Mouse (Mus musculus) hindbrain, embryonic 15.5 days (tissue): ENCODE results near the gene Wnt2. TPM values are rescaled to one million over a fixed set of nuclear protein-coding genes. Genes with fewer than 3 reads are reported as not detected.
A peak's percentile ranks its signal among the peaks of the same experiment; 100 is the strongest.

Source experiments
- ATAC-seq: fragments of 200-750 bp; cut with Nextera tagmentation; 2 replicates; pipeline ENCODE4 v1.8.0; 2017; ENCODE audit warnings: low read depth, moderate number of reproducible peaks, moderate TSS enrichment; ENCODE audit not compliant: low FRiP score
- H3K27ac ChIP-seq: fragments of 300-500 bp; sonication (generic); replicated peaks from 2 replicates; pipeline ENCODE4 v1.5.1; 2015; ENCODE audit warnings: mild to moderate bottlenecking, inconsistent platforms
- H3K27me3 ChIP-seq: fragments of 300-500 bp; sonication (generic); 2 replicates; pipeline ENCODE4 v1.6.1; 2015; ENCODE audit warnings: control low read depth, inconsistent platforms
- H3K36me3 ChIP-seq: fragments of 300-500 bp; sonication (generic); 2 replicates; pipeline ENCODE4 v1.6.1; 2015; ENCODE audit warnings: control low read depth, inconsistent platforms
- H3K4me1 ChIP-seq: fragments of 300-500 bp; sonication (generic); replicated peaks from 2 replicates; pipeline ENCODE4 v1.6.1; 2015; ENCODE audit warnings: control low read depth, inconsistent platforms
- H3K4me2 ChIP-seq: fragments of 300-500 bp; sonication (generic); 2 replicates; pipeline ENCODE4 v1.6.1; 2015; ENCODE audit warnings: moderate library complexity, mild to moderate bottlenecking, inconsistent platforms
- H3K4me3 ChIP-seq: fragments of 300-500 bp; sonication (generic); 2 replicates; pipeline ENCODE4 v1.5.1; 2015; ENCODE audit warnings: mild to moderate bottlenecking, inconsistent platforms
- H3K9ac ChIP-seq: fragments of 300-500 bp; sonication (generic); 2 replicates; pipeline ENCODE4 v1.6.1; 2015; ENCODE audit warnings: inconsistent platforms
- H3K9me3 ChIP-seq: fragments of 300-500 bp; sonication (generic); 2 replicates; pipeline ENCODE4 v1.6.1; 2016; ENCODE audit warnings: control low read depth, inconsistent platforms
- WGBS: fragments of 180-500 bp; shearing (Covaris S2); methylation state at CpG from one replicate; pipeline ENCODE4 v1.1.7; 2015; 5-methylcytosine and 5-hydroxymethylcytosine counted together
- polyA plus RNA-seq: library from polyadenylated mRNA; unstranded; fragments of >200 nt; fragmentation: Nextera tagmentation; extraction: Ambion mirVana; gene quantifications from 2 replicates; pipeline ENCODE4 v1.2.1, GENCODE M21; 2015

The Wnt2 gene
- 0.34 TPM in 1 of 2 replicates, not detected in the other for polyA plus RNA-seq

DNA sequence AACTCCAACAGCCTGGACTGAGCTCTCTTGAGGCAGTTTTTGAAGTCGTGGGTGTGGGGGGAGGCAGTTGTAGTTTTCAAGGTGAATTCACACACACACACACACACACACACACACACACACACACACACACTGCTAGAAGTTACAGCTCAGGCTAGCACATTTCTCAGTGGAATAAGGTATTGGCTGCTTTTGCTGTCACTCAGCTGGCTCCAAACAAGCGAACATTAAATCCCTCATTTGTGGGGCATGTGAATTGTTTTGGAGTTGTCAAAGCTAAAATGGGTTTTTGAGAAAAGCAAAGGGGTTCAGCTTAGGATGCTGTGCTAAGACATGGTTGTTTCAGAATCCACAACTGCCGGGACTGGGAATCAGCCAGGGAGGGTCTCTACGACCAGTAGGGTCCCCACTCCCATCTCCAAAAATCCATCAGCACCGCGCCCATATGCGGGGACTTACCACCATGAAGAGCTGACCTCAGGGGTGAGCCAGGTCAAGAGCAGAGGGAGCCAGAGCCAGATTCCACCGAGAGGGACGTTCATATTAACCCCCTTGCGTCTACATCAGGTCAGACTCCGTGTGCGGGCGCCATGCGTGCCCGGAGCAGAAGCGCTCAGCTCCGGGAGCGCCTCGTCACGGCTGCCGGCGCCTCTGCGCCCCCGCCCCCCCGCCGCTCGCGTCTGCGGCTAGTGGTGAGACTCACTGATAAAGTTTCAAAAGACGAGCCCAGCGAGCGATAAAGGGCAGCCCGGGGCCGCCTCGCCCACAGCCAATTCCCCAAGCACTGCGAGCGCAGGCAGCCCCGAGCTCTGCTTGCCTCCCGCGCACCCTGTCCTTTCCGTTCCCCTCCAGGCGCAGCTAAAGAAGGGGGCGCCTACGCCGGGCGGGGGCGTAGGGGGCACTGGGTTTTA is at the start of gene Wnt2:
TSS of gene Wnt2 (minus strand) at position 840 of the 911 bp plus-strand sequence.
- H3K27ac ChIP-seq, result no peak within 1 kb of the TSS
- H3K36me3 ChIP-seq, result no peaks in the 10 kb centered on the region
- ATAC-seq, result peak; percentile 66; the same call in 1 of the 2 replicates
- H3K4me2 ChIP-seq, result peak within 1 kb of the TSS; percentile 99
- H3K9ac ChIP-seq, result peak within 1 kb of the TSS; percentile 34
- peaks cover 23% of the 10 kb centered on the region for H3K4me1 ChIP-seq
- peaks cover 44% of the 10 kb centered on the region for H3K27me3 ChIP-seq
- H3K4me3 ChIP-seq, result peak within 1 kb of the TSS; percentile 58
- WGBS, result under 1% methylated on average over 47 of the region's 47 CpGs
- H3K9me3 ChIP-seq, result no peaks in the 10 kb centered on the region

DNA sequence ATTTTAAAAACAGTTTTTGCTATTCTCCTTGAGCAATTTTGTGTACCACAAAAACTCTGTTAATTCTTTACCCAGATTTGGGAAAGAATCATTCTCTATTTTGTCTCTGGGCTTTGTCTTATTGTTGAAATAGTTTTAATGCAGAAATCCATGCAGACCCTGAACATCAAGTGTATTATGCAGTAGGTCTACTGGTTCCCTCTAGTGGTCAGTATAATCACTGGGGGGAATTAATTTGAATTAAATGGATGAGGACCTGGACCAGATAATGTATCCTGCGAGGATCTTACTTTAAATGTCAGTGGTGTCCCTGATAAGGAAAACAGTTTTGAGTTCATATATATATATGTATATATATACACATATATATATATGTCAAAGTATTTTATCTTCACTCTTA is 48.2 kb upstream of the Wnt2 start:
- ATAC-seq, result no peak
- H3K9me3 ChIP-seq, result no peaks in the 10 kb centered on the region

DNA sequence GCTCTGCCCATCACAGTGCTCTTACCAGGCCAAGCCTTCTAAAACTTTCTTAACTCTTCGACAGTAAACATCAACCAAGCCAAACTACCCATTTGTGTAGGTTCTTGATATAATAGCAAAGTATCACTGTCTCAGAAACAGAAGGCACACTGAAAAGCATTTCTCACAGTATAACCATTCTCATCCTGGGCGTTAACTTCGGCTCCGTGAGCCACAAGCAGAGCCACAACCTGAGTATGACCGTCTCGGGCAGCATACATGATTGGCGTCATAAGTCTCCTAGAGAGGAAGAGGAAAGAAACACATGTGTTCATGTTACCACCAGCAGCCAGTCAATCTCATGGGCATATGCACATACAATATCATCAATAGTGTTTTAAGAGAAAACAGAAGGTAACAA is 46.6 kb upstream of the Wnt2 start:
- no peaks in the 10 kb centered on the region for H3K27me3 ChIP-seq
- H3K4me3 ChIP-seq, result no peak overlapping the region
- no peak overlapping the region for H3K9ac ChIP-seq
- H3K4me1 ChIP-seq, result no peaks in the 10 kb centered on the region
- no peak overlapping the region for H3K4me2 ChIP-seq
- 82% methylated on average over 7 of the region's 7 CpGs for WGBS
- no peaks in the 10 kb centered on the region for H3K9me3 ChIP-seq
- no peaks in the 10 kb centered on the region for H3K36me3 ChIP-seq
- no peak overlapping the region for H3K27ac ChIP-seq
- ATAC-seq, result no peak

More for the DNA sequence above, 48.2 kb upstream of the Wnt2 start:
- no peak overlapping the region for H3K4me3 ChIP-seq
- H3K27ac ChIP-seq, result no peak overlapping the region
- H3K4me2 ChIP-seq, result no peak overlapping the region
- no peaks in the 10 kb centered on the region for H3K36me3 ChIP-seq
- H3K27me3 ChIP-seq, result no peaks in the 10 kb centered on the region
- no peaks in the 10 kb centered on the region for H3K4me1 ChIP-seq
- H3K9ac ChIP-seq, result no peak overlapping the region
- WGBS, result 24% methylated on average over 1 of the region's 1 CpGs

DNA sequence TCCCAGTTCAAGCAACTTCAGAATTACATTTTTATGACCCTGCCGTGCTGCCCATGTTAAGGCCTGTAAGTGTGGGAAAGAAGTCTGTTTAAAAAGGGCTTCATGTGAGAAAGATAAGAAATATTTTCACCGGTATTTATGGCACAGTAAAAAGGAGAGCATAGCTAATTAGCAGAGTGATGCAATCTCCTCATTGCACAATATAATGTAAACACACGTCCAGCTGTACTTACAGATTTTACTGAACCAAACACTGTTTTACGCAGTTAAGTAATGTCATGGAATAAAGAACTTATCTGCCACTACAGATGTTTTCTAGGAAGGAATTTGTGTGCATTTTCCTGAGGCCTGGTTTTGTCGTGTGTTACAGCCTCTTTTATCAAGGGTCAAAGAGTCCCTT is 46.2 kb upstream of the Wnt2 start:
- Histone ChIP-seq H3K9me3 (no peaks in the 10 kb centered on the region), H3K27me3 (no peaks in the 10 kb centered on the region), H3K4me3 (no peak overlapping the region), H3K27ac (no peak overlapping the region), H3K36me3 (no peaks in the 10 kb centered on the region), H3K4me2 (no peak overlapping the region), H3K9ac (no peak overlapping the region), H3K4me1 (no peaks in the 10 kb centered on the region)
- WGBS, result 79% methylated on average over 5 of the region's 5 CpGs
- no peak for ATAC-seq

DNA sequence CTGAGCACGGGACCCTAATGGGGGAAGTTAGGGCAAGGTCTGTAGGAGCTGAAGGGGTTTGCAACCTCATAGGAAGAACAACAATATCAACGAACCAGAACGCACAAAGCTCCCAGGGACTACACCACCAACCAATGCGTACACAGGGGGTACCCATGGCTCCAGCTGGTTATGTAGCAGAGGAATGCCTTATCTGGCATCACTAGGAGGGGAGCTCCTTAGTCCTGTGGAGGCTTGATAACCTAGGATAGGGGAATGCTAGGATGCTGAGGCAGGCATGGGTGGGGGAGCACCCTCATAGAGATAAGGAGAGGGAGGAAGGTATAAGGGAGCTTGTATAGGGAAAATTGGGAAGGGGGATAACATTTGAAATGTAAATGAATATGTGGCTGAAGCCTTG is 27.5 kb upstream of the Wnt2 start:
- Histone ChIP-seq H3K4me1 (no peaks in the 10 kb centered on the region), H3K9ac (no peak overlapping the region), H3K9me3 (no peaks in the 10 kb centered on the region), H3K36me3 (no peaks in the 10 kb centered on the region), H3K4me3 (no peak overlapping the region), H3K27ac (no peak overlapping the region), H3K27me3 (no peaks in the 10 kb centered on the region), H3K4me2 (no peak overlapping the region)
- 87% methylated on average over 4 of the region's 4 CpGs for WGBS
- no peak for ATAC-seq

DNA sequence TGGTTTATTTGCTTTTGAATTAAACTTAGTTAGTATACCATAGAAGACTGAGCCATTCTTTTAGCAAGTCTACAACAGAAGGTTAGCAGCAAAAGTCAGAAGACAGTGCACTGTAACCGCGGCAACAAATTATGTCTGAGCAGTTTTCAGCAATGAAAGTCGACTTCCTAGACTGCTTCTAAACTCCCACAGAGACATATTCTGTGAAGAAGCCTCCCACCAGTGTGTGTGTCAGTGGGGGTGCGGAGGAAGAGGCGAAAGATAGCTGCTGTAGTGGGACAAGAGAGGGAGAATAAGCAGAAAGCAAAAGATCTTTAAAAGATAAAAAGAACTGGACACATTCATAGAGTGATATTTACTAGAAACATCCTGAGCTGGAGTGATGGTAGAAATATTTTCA is 21.3 kb upstream of the Wnt2 start:
- Histone ChIP-seq H3K27ac (no peak overlapping the region), H3K4me2 (no peak overlapping the region), H3K4me1 (no peaks in the 10 kb centered on the region), H3K36me3 (no peaks in the 10 kb centered on the region), H3K9ac (no peak overlapping the region), H3K27me3 (no peaks in the 10 kb centered on the region), H3K4me3 (no peak overlapping the region), H3K9me3 (no peaks in the 10 kb centered on the region)
- no peak for ATAC-seq
- WGBS, result 41% methylated on average over 5 of the region's 5 CpGs

DNA sequence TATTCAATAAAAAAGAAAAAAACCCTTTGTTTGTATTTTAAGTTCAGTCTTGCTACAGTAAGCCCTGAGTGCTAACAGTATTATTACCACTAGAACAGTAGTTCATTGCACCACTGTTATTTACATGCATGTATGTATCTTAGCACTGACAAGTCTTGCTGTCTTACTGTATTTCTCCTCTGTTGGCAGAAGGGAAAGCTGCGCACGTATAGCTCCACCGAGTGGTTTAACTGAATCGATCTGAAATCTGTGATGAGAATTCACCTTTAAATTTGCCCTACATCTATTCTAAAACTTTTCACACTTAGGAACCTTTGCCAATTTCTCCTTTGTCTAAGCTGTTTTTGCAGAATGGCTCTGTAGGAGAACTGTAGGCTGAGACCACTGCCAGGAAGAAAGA is 13.9 kb upstream of the Wnt2 start:
- no peak for ATAC-seq
- H3K4me1 ChIP-seq, result no peaks in the 10 kb centered on the region
- H3K27me3 ChIP-seq, result no peaks in the 10 kb centered on the region
- no peak overlapping the region for H3K9ac ChIP-seq
- H3K4me2 ChIP-seq, result no peak overlapping the region
- H3K9me3 ChIP-seq, result no peaks in the 10 kb centered on the region
- H3K27ac ChIP-seq, result no peak overlapping the region
- H3K36me3 ChIP-seq, result no peaks in the 10 kb centered on the region
- 81% methylated on average over 4 of the region's 4 CpGs for WGBS
- H3K4me3 ChIP-seq, result no peak overlapping the region

DNA sequence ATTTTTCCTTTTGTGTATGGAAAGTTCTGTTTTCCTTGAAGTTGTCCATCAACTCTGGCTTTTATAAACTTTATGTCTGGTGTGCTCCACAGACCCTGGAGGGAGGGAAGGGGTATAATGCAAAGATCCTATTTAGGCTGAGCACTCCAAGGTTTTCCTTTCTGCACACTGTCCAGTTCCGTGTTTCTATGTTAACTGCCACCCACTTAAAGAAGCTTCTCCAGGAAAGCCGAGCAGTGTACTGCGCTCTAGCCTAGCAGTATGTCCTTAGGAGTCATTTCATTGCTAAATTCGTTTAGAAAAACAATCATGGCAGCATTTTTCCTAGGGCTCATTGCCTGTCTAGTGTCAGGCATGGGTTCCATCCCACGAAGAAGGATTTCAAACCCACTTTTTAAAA is 12.8 kb upstream of the Wnt2 start:
- Histone ChIP-seq H3K4me1 (no peaks in the 10 kb centered on the region), H3K36me3 (no peaks in the 10 kb centered on the region), H3K9me3 (no peaks in the 10 kb centered on the region), H3K9ac (no peak overlapping the region), H3K27me3 (no peaks in the 10 kb centered on the region), H3K27ac (no peak overlapping the region), H3K4me2 (no peak overlapping the region), H3K4me3 (no peak overlapping the region)
- 91% methylated on average over 5 of the region's 5 CpGs for WGBS
- no peak for ATAC-seq

DNA sequence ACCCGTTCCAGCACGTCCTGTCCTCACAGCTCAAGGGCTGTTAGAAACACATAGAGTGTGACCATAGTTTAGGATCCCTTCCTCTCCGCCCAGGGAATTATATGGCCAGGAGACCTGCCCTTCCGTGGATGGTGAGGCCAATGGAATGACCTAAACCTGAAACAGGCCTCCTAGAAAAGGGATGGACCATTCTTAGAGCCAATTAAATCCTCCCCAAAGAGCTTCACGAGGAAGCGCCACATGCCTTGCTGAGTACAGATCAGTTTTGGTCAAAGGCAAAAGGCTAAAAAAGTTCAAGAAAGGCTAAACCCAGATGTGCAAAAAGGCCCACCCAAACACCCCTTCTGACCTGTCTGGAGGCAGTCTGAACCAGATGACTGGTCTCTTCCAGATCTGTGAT is 1.9 kb upstream of the Wnt2 start:
- Histone ChIP-seq H3K4me1 (peaks cover 23% of the 10 kb centered on the region), H3K9ac (no peak overlapping the region), H3K36me3 (no peaks in the 10 kb centered on the region), H3K4me3 (peak overlapping the region; percentile 58), H3K9me3 (no peaks in the 10 kb centered on the region), H3K27ac (no peak overlapping the region), H3K27me3 (peaks cover 44% of the 10 kb centered on the region), H3K4me2 (peak overlapping the region; percentile 99)
- ATAC-seq, result no peak
- 25% methylated on average over 6 of the region's 6 CpGs for WGBS

DNA sequence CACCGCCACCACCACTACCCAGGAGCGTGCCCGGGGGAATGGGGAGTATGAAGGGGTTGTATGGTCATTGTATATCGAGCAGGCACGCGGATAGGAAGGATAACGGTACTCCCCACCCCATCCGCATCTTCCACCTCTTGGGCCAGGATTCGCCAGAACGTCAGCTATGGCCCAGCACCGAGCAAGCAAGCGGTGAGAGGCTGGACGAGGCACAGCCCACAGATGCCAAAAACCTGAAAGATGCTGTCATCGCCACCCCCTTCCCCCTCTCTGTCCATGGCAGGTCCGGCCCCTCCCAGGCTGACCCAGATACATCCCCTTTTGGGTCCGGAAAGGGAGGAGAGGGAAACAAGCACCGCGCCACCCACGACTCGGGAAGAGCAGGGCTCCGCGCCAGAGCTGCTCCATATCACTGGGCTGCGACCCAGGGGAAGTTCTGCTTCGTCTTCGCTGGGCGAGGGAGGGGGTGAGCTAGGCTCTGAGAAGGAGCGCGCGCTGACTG is 1.2 kb upstream of the Wnt2 start:
- Histone ChIP-seq H3K4me3 (peak overlapping the region; percentile 58), H3K4me2 (peak overlapping the region; percentile 99), H3K27me3 (peaks cover 44% of the 10 kb centered on the region), H3K4me1 (peaks cover 23% of the 10 kb centered on the region), H3K36me3 (no peaks in the 10 kb centered on the region), H3K9me3 (no peaks in the 10 kb centered on the region), H3K9ac (peak overlapping the region; percentile 34), H3K27ac (no peak overlapping the region)
- ATAC-seq, result peak; percentile 71; the same call in 1 of the 2 replicates
- WGBS, result under 1% methylated on average over 29 of the region's 29 CpGs

DNA sequence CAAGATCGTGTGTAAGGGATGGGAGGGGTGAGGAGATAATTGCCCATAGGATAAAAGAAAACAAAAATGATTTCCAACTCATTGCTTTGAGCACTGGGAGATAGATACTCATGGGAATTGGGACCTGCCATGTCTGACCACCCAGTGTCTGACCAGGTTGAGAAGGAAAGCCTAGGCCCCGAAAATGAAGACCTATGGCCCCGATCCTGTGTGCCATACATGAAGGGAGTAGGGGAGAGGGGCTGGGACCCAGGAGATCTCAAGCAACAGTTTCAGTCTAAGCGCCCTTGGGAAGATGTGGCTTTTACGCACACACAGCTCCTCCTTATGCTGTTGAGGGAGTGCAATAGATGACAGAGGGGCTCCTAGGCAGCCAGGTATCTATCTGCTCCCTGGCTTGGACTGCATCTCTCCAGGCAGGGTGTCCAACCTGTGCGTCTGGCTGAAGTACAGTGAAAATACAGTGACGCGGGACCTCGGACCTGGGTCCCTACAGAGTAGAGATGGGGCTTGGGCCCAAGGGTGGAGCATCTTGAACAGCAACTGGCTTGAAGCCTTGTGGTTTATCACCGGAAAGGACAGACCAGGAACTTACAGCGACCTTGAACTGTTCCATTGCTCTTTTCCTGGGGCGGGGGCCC is 603 bp upstream of the Wnt2 start:
- Histone ChIP-seq H3K9me3 (no peaks in the 10 kb centered on the region), H3K9ac (peak overlapping the region; percentile 34; the same call in 1 of the 2 replicates), H3K36me3 (no peaks in the 10 kb centered on the region), H3K27ac (no peak overlapping the region), H3K27me3 (peaks cover 44% of the 10 kb centered on the region), H3K4me3 (peak overlapping the region; percentile 58), H3K4me1 (peaks cover 23% of the 10 kb centered on the region), H3K4me2 (peak overlapping the region; percentile 99)
- WGBS, result 5% methylated on average over 12 of the region's 12 CpGs
- ATAC-seq, result peak; percentile 57; the same call in 1 of the 2 replicates

DNA sequence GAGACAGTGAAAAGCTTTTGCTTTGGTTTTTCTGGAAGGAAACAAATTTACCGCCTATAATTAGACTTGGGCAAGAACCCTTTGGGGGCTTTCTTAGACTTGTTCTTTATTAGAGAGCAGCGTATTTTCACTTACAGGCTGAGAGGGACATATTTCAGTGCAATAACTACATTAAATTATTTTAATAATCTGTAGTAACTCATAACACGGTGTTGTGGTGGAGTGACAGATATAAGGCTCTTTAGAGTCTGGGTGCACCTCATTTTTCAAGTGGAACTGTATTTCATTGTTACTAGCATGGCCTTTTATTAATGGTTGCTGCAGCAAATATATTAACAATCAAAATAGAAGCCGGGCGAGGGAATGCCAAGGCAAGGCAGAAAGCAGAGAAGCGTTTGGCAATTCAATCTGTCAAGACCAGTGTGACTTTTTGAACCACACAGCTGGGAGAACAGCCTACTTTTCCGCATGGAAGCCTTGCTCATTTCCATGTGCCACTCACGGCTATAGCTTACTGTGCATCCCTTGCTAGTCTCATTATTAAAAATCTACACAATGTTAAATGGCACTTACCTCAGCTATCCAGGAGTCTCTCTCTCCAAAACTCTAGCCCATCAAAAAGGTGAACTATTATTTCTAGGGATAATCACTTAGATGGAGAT is 6.1 kb downstream of the Wnt2 start:
- Histone ChIP-seq H3K27ac (no peak overlapping the region), H3K36me3 (no peaks in the 10 kb centered on the region), H3K4me2 (no peak overlapping the region), H3K9ac (no peak overlapping the region), H3K4me3 (no peak overlapping the region), H3K4me1 (no peaks in the 10 kb centered on the region), H3K9me3 (no peaks in the 10 kb centered on the region), H3K27me3 (peaks cover 8% of the 10 kb centered on the region)
- WGBS, result 60% methylated on average over 8 of the region's 8 CpGs
- no peak for ATAC-seq
